Comparison of ENCODE assay signal across 15 mouse cellular contexts in genomic region chr8:122497016-122497734, GRCm38 (mm10). TPM values are rescaled to one million over a fixed set of nuclear protein-coding genes. Genes with fewer than 3 reads are reported as not detected.
A peak's percentile ranks its signal among the peaks of the same experiment; 100 is the strongest.
DNase-seq lines count a peak whose midpoint lies in the region; ATAC-seq lines count a peak whose summit lies in the region.
"Had no signal": no experiment of that assay in that cellular context is flagged by ENCODE, and none has a peak within 500 bp of the region (broad histone marks: within the 10 kb centered on the region; RNA-seq: fewer than 3 reads in every experiment).

No protein-coding gene starts in this region.

- no peak overlapping the region for H3K4me3 ChIP-seq in heart, embryonic 13.5 days
- no peak overlapping the region for H3K4me3 ChIP-seq in liver, embryonic 13.5 days (replicated peaks)
- no peak overlapping the region for H3K4me3 ChIP-seq in liver, embryonic 12.5 days
- H3K4me3 ChIP-seq in intestine, embryonic 15.5 days (replicated peaks): no peak overlapping the region
- H3K4me3 ChIP-seq: embryonic facial prominence, embryonic 10.5 days; hindbrain, embryonic 13.5 days had no signal

- 81% methylated on average over 12 of the region's 12 CpGs for WGBS in heart, embryonic 13.5 days
- WGBS in liver, embryonic 13.5 days (ENCODE audit: insufficient replicate concordance): 83% methylated on average over 12 of the region's 12 CpGs
- 86% methylated on average over 12 of the region's 12 CpGs for WGBS in liver, embryonic 12.5 days (ENCODE audit: insufficient replicate concordance)
- 84% methylated on average over 12 of the region's 12 CpGs for WGBS in intestine, embryonic 15.5 days

- H3K27ac ChIP-seq in heart, embryonic 13.5 days (replicated peaks): peak overlapping the region; percentile 48; the same call in 1 of the 2 replicates
- peak overlapping the region; percentile 34; the same call in 1 of the 2 replicates for H3K27ac ChIP-seq in liver, embryonic 13.5 days
- H3K27ac ChIP-seq in liver, embryonic 12.5 days: no peak overlapping the region
- H3K27ac ChIP-seq in intestine, embryonic 15.5 days: no peak overlapping the region
- H3K27ac ChIP-seq: embryonic facial prominence, embryonic 10.5 days; hindbrain, embryonic 13.5 days had no signal

- H3K27me3 ChIP-seq in heart, embryonic 13.5 days (replicated peaks): no peaks in the 10 kb centered on the region
- no peaks in the 10 kb centered on the region for H3K27me3 ChIP-seq in liver, embryonic 13.5 days
- no peaks in the 10 kb centered on the region for H3K27me3 ChIP-seq in liver, embryonic 12.5 days (replicated peaks)
- H3K27me3 ChIP-seq in intestine, embryonic 15.5 days (replicated peaks): no peaks in the 10 kb centered on the region
- H3K27me3 ChIP-seq: hindbrain, embryonic 13.5 days had no signal

- H3K36me3 ChIP-seq in heart, embryonic 13.5 days: peaks cover 93% of the 10 kb centered on the region
- H3K36me3 ChIP-seq in liver, embryonic 13.5 days: peaks cover 99% of the 10 kb centered on the region
- H3K36me3 ChIP-seq in liver, embryonic 12.5 days: peaks cover 100% of the 10 kb centered on the region
- peaks cover 43% of the 10 kb centered on the region for H3K36me3 ChIP-seq in intestine, embryonic 15.5 days
- H3K36me3 ChIP-seq: hindbrain, embryonic 13.5 days had no signal

- ATAC-seq in heart, embryonic 13.5 days (ENCODE audit: extremely low read depth, insufficient number of reproducible peaks, low FRiP score, low TSS enrichment): no peak
- no peak for ATAC-seq in liver, embryonic 13.5 days (ENCODE audit: low read depth)
- ATAC-seq in liver, embryonic 12.5 days: no peak
- no peak for ATAC-seq in intestine, embryonic 15.5 days
- ATAC-seq: CD4-positive, CD25-positive, alpha-beta regulatory T cell, adult 4 months had no signal

- H3K4me2 ChIP-seq in heart, embryonic 13.5 days: no peak overlapping the region
- H3K4me2 ChIP-seq in liver, embryonic 13.5 days: no peak overlapping the region
- no peak overlapping the region for H3K4me2 ChIP-seq in liver, embryonic 12.5 days
- H3K4me2 ChIP-seq in intestine, embryonic 15.5 days (replicated peaks): no peak overlapping the region
- H3K4me2 ChIP-seq: hindbrain, embryonic 13.5 days had no signal

- no peaks in the 10 kb centered on the region for H3K4me1 ChIP-seq in heart, embryonic 13.5 days
- H3K4me1 ChIP-seq in liver, embryonic 13.5 days (replicated peaks): peaks cover 4% of the 10 kb centered on the region; the same call in 1 of the 2 replicates
- H3K4me1 ChIP-seq in liver, embryonic 12.5 days: no peaks in the 10 kb centered on the region
- no peaks in the 10 kb centered on the region for H3K4me1 ChIP-seq in intestine, embryonic 15.5 days (replicated peaks)

- DNase-seq in heart, adult 11 months: no peak
- no peak for DNase-seq in liver, embryonic 13.5 days
- peak; percentile 43 for DNase-seq in heart, postnatal 4 days
- peak; percentile 18 for DNase-seq in lung, postnatal 36 days
- no peak for DNase-seq in spleen, postnatal 10 days (ENCODE audit: low spot score in 2 of 2)
- DNase-seq: cerebellum, adult 8-10 months; right cerebral cortex, postnatal 4 days had no signal

- no peak overlapping the region for H3K9ac ChIP-seq in heart, embryonic 13.5 days
- H3K9ac ChIP-seq in liver, embryonic 13.5 days: no peak overlapping the region
- H3K9ac ChIP-seq in liver, embryonic 12.5 days: no peak overlapping the region
- H3K9ac ChIP-seq in intestine, embryonic 15.5 days: no peak overlapping the region
- H3K9ac ChIP-seq: hindbrain, embryonic 13.5 days had no signal

- H3K9me3 ChIP-seq in heart, embryonic 13.5 days: no peaks in the 10 kb centered on the region
- H3K9me3 ChIP-seq in liver, embryonic 13.5 days (replicated peaks): no peaks in the 10 kb centered on the region
- H3K9me3 ChIP-seq in liver, embryonic 12.5 days (replicated peaks): no peaks in the 10 kb centered on the region
- H3K9me3 ChIP-seq in intestine, embryonic 15.5 days: no peaks in the 10 kb centered on the region
- H3K9me3 ChIP-seq: embryonic facial prominence, embryonic 10.5 days; hindbrain, embryonic 13.5 days had no signal

RNA-seq across cellular contexts. Expression of gene Ctu2, which starts 21.2 kb away (rescaled TPM):
- polyA plus RNA-seq in heart, embryonic 13.5 days (2015; fragmentation: Nextera tagmentation; extraction: Ambion mirVana): 23.9 and 29.6 TPM in 2 replicates
- polyA plus RNA-seq in liver, embryonic 13.5 days (2015; fragmentation: Nextera tagmentation; extraction: Ambion mirVana): 26.7 and 29.3 TPM in 2 replicates
- polyA plus RNA-seq in liver, embryonic 12.5 days (2016; fragmentation: Nextera tagmentation; extraction: Ambion mirVana): 37.1 and 38.7 TPM in 2 replicates
- 10 to 100 TPM; 16.2 to 22.4 TPM for total RNA-seq in heart, postnatal 4 days (2021)
- polyA plus RNA-seq in intestine, embryonic 15.5 days (2015; fragmentation: Nextera tagmentation; extraction: Ambion mirVana): 43.4 and 44.6 TPM in 2 replicates

RNA-seq across cellular contexts. Expression of gene Rnf166, which starts 21.3 kb away (rescaled TPM):
- polyA plus RNA-seq in heart, embryonic 13.5 days (2015; fragmentation: Nextera tagmentation; extraction: Ambion mirVana): 33.2 and 42.0 TPM in 2 replicates
- polyA plus RNA-seq in liver, embryonic 13.5 days (2015; fragmentation: Nextera tagmentation; extraction: Ambion mirVana): 12.2 and 13.7 TPM in 2 replicates
- polyA plus RNA-seq in liver, embryonic 12.5 days (2016; fragmentation: Nextera tagmentation; extraction: Ambion mirVana): 16.6 and 17.3 TPM in 2 replicates
- total RNA-seq in heart, postnatal 4 days (2021): 10 to 100 TPM; 24.3 to 27.4 TPM
- polyA plus RNA-seq in intestine, embryonic 15.5 days (2015; fragmentation: Nextera tagmentation; extraction: Ambion mirVana): 29.5 and 31.5 TPM in 2 replicates

RNA-seq across cellular contexts. Expression of gene Snai3, which starts 36.6 kb away (rescaled TPM):
- polyA plus RNA-seq in heart, embryonic 13.5 days (2015; fragmentation: Nextera tagmentation; extraction: Ambion mirVana): 2.4 and 3.1 TPM in 2 replicates
- 0.20 and 0.31 TPM in 2 replicates for polyA plus RNA-seq in liver, embryonic 13.5 days (2015; fragmentation: Nextera tagmentation; extraction: Ambion mirVana)
- polyA plus RNA-seq in liver, embryonic 12.5 days (2016; fragmentation: Nextera tagmentation; extraction: Ambion mirVana): 0.18 and 0.36 TPM in 2 replicates
- under 1 TPM; 0.55 to 0.63 TPM for total RNA-seq in heart, postnatal 4 days (2021)
- 0.57 and 0.86 TPM in 2 replicates for polyA plus RNA-seq in intestine, embryonic 15.5 days (2015; fragmentation: Nextera tagmentation; extraction: Ambion mirVana)
- total RNA-seq: layer of hippocampus, adult 18-20 months; left cerebral cortex, postnatal 14 days had no signal
- polyA plus RNA-seq: hindbrain, embryonic 13.5 days had no signal

RNA-seq across cellular contexts. Expression of gene Mvd, which starts 54.0 kb away (rescaled TPM):
- polyA plus RNA-seq in heart, embryonic 13.5 days (2015; fragmentation: Nextera tagmentation; extraction: Ambion mirVana): 19.7 and 21.8 TPM in 2 replicates
- 23.7 and 26.0 TPM in 2 replicates for polyA plus RNA-seq in liver, embryonic 13.5 days (2015; fragmentation: Nextera tagmentation; extraction: Ambion mirVana)
- 29.3 and 31.4 TPM in 2 replicates for polyA plus RNA-seq in liver, embryonic 12.5 days (2016; fragmentation: Nextera tagmentation; extraction: Ambion mirVana)
- 1 to 10 TPM; 8.0 to 8.4 TPM for total RNA-seq in heart, postnatal 4 days (2021)
- 60.2 and 68.3 TPM in 2 replicates for polyA plus RNA-seq in intestine, embryonic 15.5 days (2015; fragmentation: Nextera tagmentation; extraction: Ambion mirVana)

RNA-seq across cellular contexts. Expression of gene Piezo1, which starts 54.0 kb away (rescaled TPM):
- 12.9 and 15.4 TPM in 2 replicates for polyA plus RNA-seq in heart, embryonic 13.5 days (2015; fragmentation: Nextera tagmentation; extraction: Ambion mirVana)
- polyA plus RNA-seq in liver, embryonic 13.5 days (2015; fragmentation: Nextera tagmentation; extraction: Ambion mirVana): 13.9 and 14.2 TPM in 2 replicates
- polyA plus RNA-seq in liver, embryonic 12.5 days (2016; fragmentation: Nextera tagmentation; extraction: Ambion mirVana): 21.7 and 24.4 TPM in 2 replicates
- total RNA-seq in heart, postnatal 4 days (2021): 10 to 100 TPM; 53.7 to 55.4 TPM
- 10.8 and 12.2 TPM in 2 replicates for polyA plus RNA-seq in intestine, embryonic 15.5 days (2015; fragmentation: Nextera tagmentation; extraction: Ambion mirVana)

Comparison
In these comparisons a context has a peak if more than half of its experiments do, and no peak if none do; other contexts are left out.
1. H3K27ac ChIP-seq: peak in heart, embryonic 13.5 days (single experiment) and liver, embryonic 13.5 days (single experiment); none in liver, embryonic 12.5 days (single experiment) and intestine, embryonic 15.5 days (single experiment).
2. DNase-seq: peak in heart, postnatal 4 days (single experiment) and lung, postnatal 36 days (single experiment); none in heart, adult 11 months (single experiment), liver, embryonic 13.5 days (single experiment) and spleen, postnatal 10 days (0 of 2).